Comparison of ENCODE assay signal across 17 mouse cellular contexts in genomic region chr10:122005560-122005959, GRCm38 (mm10). TPM values are rescaled to one million over a fixed set of nuclear protein-coding genes. Genes with fewer than 3 reads are reported as not detected.
A peak's percentile ranks its signal among the peaks of the same experiment; 100 is the strongest.
DNase-seq lines count a peak whose midpoint lies in the region; ATAC-seq and TF ChIP-seq lines count a peak whose summit lies in the region.
"Had no signal": no experiment of that assay in that cellular context is flagged by ENCODE, and none has a peak within 500 bp of the region (broad histone marks: within the 10 kb centered on the region; RNA-seq: fewer than 3 reads in every experiment).

No protein-coding gene starts in this region.

- peak; percentile 66 for DNase-seq in forebrain, embryonic 14.5 days (ENCODE audit: low spot score)
- no peak for DNase-seq in heart, postnatal 36 days
- peak; percentile 92 for DNase-seq in lung, embryonic 14.5 days
- no peak for DNase-seq in lung, postnatal 25 days (ENCODE audit: low spot score)
- no peak for DNase-seq in layer of hippocampus, postnatal 36 days
- DNase-seq: cerebellum, postnatal 25 days; kidney, adult 2 months; left cerebral cortex, postnatal 4 days; midbrain, embryonic 14.5 days; thymus, adult 2 months had no signal

- no peak overlapping the region for H3K9ac ChIP-seq in forebrain, embryonic 14.5 days (ENCODE audit: low read length)
- H3K9ac ChIP-seq in forebrain, embryonic 13.5 days = no peak overlapping the region
- H3K9ac ChIP-seq in heart, embryonic 16.5 days (ENCODE audit: low read length) = no peak overlapping the region
- no peak overlapping the region for H3K9ac ChIP-seq in lung, embryonic 14.5 days
- H3K9ac ChIP-seq in stomach, embryonic 15.5 days = no peak overlapping the region
- H3K9ac ChIP-seq: forebrain, embryonic 15.5 days; liver, embryonic 12.5 days had no signal

- no peak overlapping the region for H3K4me3 ChIP-seq in forebrain, embryonic 14.5 days (ENCODE audit: low read depth, low read length)
- no peak overlapping the region for H3K4me3 ChIP-seq in forebrain, embryonic 13.5 days
- no peak overlapping the region for H3K4me3 ChIP-seq in heart, embryonic 16.5 days (ENCODE audit: low read length)
- H3K4me3 ChIP-seq in lung, embryonic 14.5 days (ENCODE audit: low read depth, low read length) = no peak overlapping the region
- H3K4me3 ChIP-seq in stomach, embryonic 15.5 days (replicated peaks) = no peak overlapping the region
- H3K4me3 ChIP-seq: forebrain, embryonic 15.5 days; liver, embryonic 12.5 days had no signal

- no peak overlapping the region for H3K4me2 ChIP-seq in forebrain, embryonic 14.5 days (ENCODE audit: low read length)
- no peak overlapping the region for H3K4me2 ChIP-seq in forebrain, embryonic 13.5 days
- no peak overlapping the region for H3K4me2 ChIP-seq in heart, embryonic 16.5 days (ENCODE audit: low read depth, low read length)
- H3K4me2 ChIP-seq in lung, embryonic 14.5 days = no peak overlapping the region
- H3K4me2 ChIP-seq in stomach, embryonic 15.5 days = no peak overlapping the region
- H3K4me2 ChIP-seq: forebrain, embryonic 15.5 days; liver, embryonic 12.5 days had no signal

- no peak overlapping the region for H3K27ac ChIP-seq in forebrain, embryonic 14.5 days (ENCODE audit: low read depth, low read length)
- no peak overlapping the region for H3K27ac ChIP-seq in forebrain, embryonic 13.5 days
- H3K27ac ChIP-seq in heart, embryonic 16.5 days (ENCODE audit: low read length) = peak overlapping the region; percentile 26; the same call in 1 of the 2 replicates
- H3K27ac ChIP-seq in lung, embryonic 14.5 days (ENCODE audit: low read depth) = peak overlapping the region; percentile 63; the same call in 1 of the 2 replicates
- H3K27ac ChIP-seq in stomach, embryonic 15.5 days = 0 out of 2 replicates have a peak overlapping the region, but pooled peaks have one; percentile 4
- H3K27ac ChIP-seq: forebrain, embryonic 15.5 days; liver, embryonic 12.5 days; macrophage had no signal

- 58% methylated on average over 6 of the region's 6 CpGs for WGBS in forebrain, embryonic 14.5 days
- WGBS in forebrain, embryonic 13.5 days = 67% methylated on average over 6 of the region's 6 CpGs
- WGBS in heart, embryonic 16.5 days = 26% methylated on average over 6 of the region's 6 CpGs
- WGBS in lung, embryonic 14.5 days = 12% methylated on average over 6 of the region's 6 CpGs
- 22% methylated on average over 6 of the region's 6 CpGs for WGBS in stomach, embryonic 15.5 days

- no peaks in the 10 kb centered on the region for H3K27me3 ChIP-seq in forebrain, embryonic 14.5 days (replicated peaks; ENCODE audit: control insufficient read depth, insufficient read depth, low read length)
- no peaks in the 10 kb centered on the region for H3K27me3 ChIP-seq in forebrain, embryonic 13.5 days
- H3K27me3 ChIP-seq in heart, embryonic 16.5 days (ENCODE audit: control insufficient read depth, insufficient read depth, low read length) = no peaks in the 10 kb centered on the region
- no peaks in the 10 kb centered on the region for H3K27me3 ChIP-seq in lung, embryonic 14.5 days (ENCODE audit: insufficient read depth, low read length)
- H3K27me3 ChIP-seq in stomach, embryonic 15.5 days (replicated peaks) = no peaks in the 10 kb centered on the region
- H3K27me3 ChIP-seq: CH12.LX; forebrain, embryonic 15.5 days; liver, embryonic 12.5 days had no signal

- no peak for TF ChIP-seq CTCF in lung, embryonic 14.5 days (IDR thresholded peaks at IDR 0.05; ENCODE audit: low read depth)

- H3K4me1 ChIP-seq in forebrain, embryonic 14.5 days (ENCODE audit: control insufficient read depth, insufficient read depth, low read length) = peaks cover 5% of the 10 kb centered on the region; the same call in 1 of the 2 replicates
- H3K4me1 ChIP-seq in forebrain, embryonic 13.5 days = peaks cover 24% of the 10 kb centered on the region
- peaks cover 42% of the 10 kb centered on the region for H3K4me1 ChIP-seq in heart, embryonic 16.5 days (ENCODE audit: control insufficient read depth, insufficient read depth, low read length)
- peaks cover 38% of the 10 kb centered on the region for H3K4me1 ChIP-seq in lung, embryonic 14.5 days (ENCODE audit: insufficient read depth)
- H3K4me1 ChIP-seq in stomach, embryonic 15.5 days = peaks cover 20% of the 10 kb centered on the region

- no peaks in the 10 kb centered on the region for H3K9me3 ChIP-seq in forebrain, embryonic 14.5 days (replicated peaks; ENCODE audit: control insufficient read depth, low read length)
- H3K9me3 ChIP-seq in forebrain, embryonic 13.5 days (replicated peaks) = no peaks in the 10 kb centered on the region
- H3K9me3 ChIP-seq in heart, embryonic 16.5 days (replicated peaks; ENCODE audit: control insufficient read depth, low read length) = no peaks in the 10 kb centered on the region
- no peaks in the 10 kb centered on the region for H3K9me3 ChIP-seq in lung, embryonic 14.5 days (ENCODE audit: low read depth, low read length)
- no peaks in the 10 kb centered on the region for H3K9me3 ChIP-seq in stomach, embryonic 15.5 days
- H3K9me3 ChIP-seq: forebrain, embryonic 15.5 days; liver, embryonic 12.5 days had no signal

- ATAC-seq in forebrain, embryonic 14.5 days = 0 out of 2 replicates have a peak, but pooled peaks have one; percentile 14
- ATAC-seq in forebrain, embryonic 13.5 days = no peak
- ATAC-seq in heart, embryonic 16.5 days (replicated peaks; ENCODE audit: extremely low read depth, insufficient read depth, low FRiP score) = peak; percentile 30; the same call in 1 of the 2 replicates
- ATAC-seq in lung, embryonic 14.5 days (ENCODE audit: insufficient read depth) = peak; percentile 55; the same call in 1 of the 2 replicates
- no peak for ATAC-seq in stomach, embryonic 15.5 days (ENCODE audit: insufficient read depth, low FRiP score, low read depth)
- ATAC-seq: forebrain, embryonic 15.5 days; liver, embryonic 12.5 days had no signal

- no peaks in the 10 kb centered on the region for H3K36me3 ChIP-seq in forebrain, embryonic 14.5 days (ENCODE audit: control insufficient read depth, insufficient read depth, low read length)
- no peaks in the 10 kb centered on the region for H3K36me3 ChIP-seq in forebrain, embryonic 13.5 days (ENCODE audit: poor library complexity, severe bottlenecking)
- no peaks in the 10 kb centered on the region for H3K36me3 ChIP-seq in heart, embryonic 16.5 days (ENCODE audit: control insufficient read depth, insufficient read depth)
- H3K36me3 ChIP-seq in lung, embryonic 14.5 days (ENCODE audit: insufficient read depth) = no peaks in the 10 kb centered on the region
- H3K36me3 ChIP-seq in stomach, embryonic 15.5 days = no peaks in the 10 kb centered on the region
- H3K36me3 ChIP-seq: forebrain, embryonic 15.5 days; liver, embryonic 12.5 days had no signal

- intact Hi-C loops in heart, postnatal 36 days (cut with DNase I) = no loop called here

RNA-seq across cellular contexts. Expression of gene Srgap1, which starts 41.6 kb away (rescaled TPM):
- 15.3 and 23.8 TPM in 2 replicates for polyA plus RNA-seq in forebrain, embryonic 14.5 days (2014; fragmentation: Nextera tagmentation; extraction: Ambion mirVana)
- polyA plus RNA-seq in forebrain, embryonic 13.5 days (2015; fragmentation: Nextera tagmentation; extraction: Ambion mirVana) = 22.2 and 24.6 TPM in 2 replicates
- polyA plus RNA-seq in heart, embryonic 16.5 days (2015; fragmentation: Nextera tagmentation; extraction: Ambion mirVana) = 6.8 and 7.1 TPM in 2 replicates
- 1 to 10 TPM; 2.1 to 2.2 TPM for total RNA-seq in heart, postnatal 36 days (2021)
- polyA plus RNA-seq in lung, embryonic 14.5 days (2014; fragmentation: Nextera tagmentation; extraction: Ambion mirVana) = 12.0 and 12.7 TPM in 2 replicates
- polyA plus RNA-seq in stomach, embryonic 15.5 days (2015; fragmentation: Nextera tagmentation; extraction: Ambion mirVana) = 10.0 and 10.4 TPM in 2 replicates
- 10 to 100 TPM; 12.2 to 13.0 TPM for total RNA-seq in layer of hippocampus, postnatal 36 days (2021)
- total RNA-seq: CH12.LX had no signal

Comparison
In these comparisons a context has a peak if more than half of its experiments do, and no peak if none do; other contexts are left out.
1. ATAC-seq: peak in forebrain, embryonic 14.5 days (single experiment), heart, embryonic 16.5 days (single experiment) and lung, embryonic 14.5 days (single experiment); none in forebrain, embryonic 13.5 days (single experiment) and stomach, embryonic 15.5 days (single experiment).
2. DNase-seq: peak in forebrain, embryonic 14.5 days (single experiment) and lung, embryonic 14.5 days (single experiment); none in heart, postnatal 36 days (0 of 2), lung, postnatal 25 days (single experiment) and layer of hippocampus, postnatal 36 days (0 of 2).
3. H3K27ac ChIP-seq: peak in heart, embryonic 16.5 days (single experiment), lung, embryonic 14.5 days (single experiment) and stomach, embryonic 15.5 days (single experiment); none in forebrain, embryonic 14.5 days (single experiment) and forebrain, embryonic 13.5 days (single experiment).